Mouse (Mus musculus) CD4-positive naive resting alpha-beta T cell, adult 57 days (primary cell): ENCODE results near the gene Rassf4. TPM values are rescaled to one million over a fixed set of nuclear protein-coding genes. Genes with fewer than 3 reads are reported as not detected.

Experiments used
- total RNA-seq: library from RNA; stranded (reverse); gene quantifications from one replicate; pipeline ENCODE4 v1.2.4, GENCODE M21; 2023

Rassf4 gene
- total RNA-seq = 3.3 TPM

GRCm38 (mm10) chr6:116673471-116674282 lies at the start of gene Rassf4:
Gene Rassf4 (minus strand): TSS chr6:116673952.

DNA sequence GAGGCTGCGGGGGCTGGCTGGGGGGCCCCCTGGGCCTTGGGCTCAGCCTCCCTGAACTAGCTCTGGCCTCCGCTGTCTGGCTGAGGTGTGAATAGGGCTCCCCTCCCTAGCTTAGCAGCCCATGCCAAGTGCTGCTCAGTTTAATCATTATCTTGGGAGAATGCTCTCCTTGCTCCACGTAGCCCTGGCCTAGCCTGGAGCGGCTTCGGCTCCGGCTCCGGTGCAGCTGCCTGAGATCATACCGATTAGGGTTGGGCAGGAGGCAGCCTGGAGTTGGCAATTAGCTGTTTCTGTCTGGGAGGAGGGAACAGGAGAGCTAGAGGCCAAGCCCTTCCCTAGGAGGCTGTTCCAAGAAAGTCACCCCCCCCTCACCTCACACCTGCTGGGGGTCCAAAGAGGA lies 42.9 kb upstream of the Rassf4 start, which contains the start of gene Tmem72:
Tmem72 (minus strand) TSS at position 248 of the 400 bp plus-strand sequence.

GRCm38 (mm10) chr6:116650406-116650805 lies 23.3 kb downstream of the Rassf4 start, which contains the start of gene Depp1:
Gene Depp1 (plus strand): TSS chr6:116650609.

GRCm38 (mm10) chr6:116628539-116629171 lies 45.1 kb downstream of the Rassf4 start, which contains the start of gene Zfp422:
Gene Zfp422 (minus strand): TSS chr6:116628999.

GRCm38 (mm10) chr6:116584095-116584494 lies 89.7 kb downstream of the Rassf4 start, which contains the start of gene Olfr215:
Gene Olfr215 (minus strand): TSS chr6:116584195.

Other genes with a start within 250 kb of the Rassf4 start
- 0.50 TPM for gene Alox5, start 212.8 kb downstream of the Rassf4 start, total RNA-seq
- not detected for gene Olfr211, start 184.9 kb downstream of the Rassf4 start, total RNA-seq
- not detected for gene Olfr212, start 167.4 kb downstream of the Rassf4 start, total RNA-seq
- not detected for gene Olfr213, start 135.5 kb downstream of the Rassf4 start, total RNA-seq
- 3.4 TPM for gene Gm5580, start 122.8 kb downstream of the Rassf4 start, total RNA-seq
- not detected for gene Olfr214, start 119.7 kb downstream of the Rassf4 start, total RNA-seq
- gene Olfr215, start 89.8 kb downstream of the Rassf4 start, total RNA-seq = not detected
- gene Zfp422, start 45.0 kb downstream of the Rassf4 start, total RNA-seq = 17.9 TPM
- not detected for gene Depp1, start 23.3 kb downstream of the Rassf4 start, total RNA-seq
- gene Tmem72, start 43.0 kb upstream of the Rassf4 start, total RNA-seq = 0.18 TPM